Mouse (Mus musculus): ENCODE results near the gene Vps26a. TPM values are rescaled to one million over a fixed set of nuclear protein-coding genes. Genes with fewer than 3 reads are reported as not detected.

The Vps26a gene
- polyA plus RNA-seq, 1 experiment from 2014 or later: 71.3 TPM

GRCm38 (mm10) chr10:62450280-62450640, 36.3 kb downstream of the Vps26a start:
- peak overlapping the region; percentile 86 for H3K27ac ChIP-seq
- ATAC-seq (replicated peaks; ENCODE audit: insufficient number of reproducible peaks, insufficient read depth, low FRiP score, low read depth): no peak

GRCm38 (mm10) chr10:62449364-62450279, 37.0 kb downstream of the Vps26a start, which contains the start of the genes 4930507D05Rik and Supv3l1:
4930507D05Rik (plus strand) TSS chr10:62449489.
Supv3l1 (minus strand) TSS chr10:62449738.
- WGBS: under 1% methylated on average over 73 of the region's 73 CpGs

More at GRCm38 (mm10) chr10:62450280-62450640, 36.3 kb downstream of the Vps26a start:
- Histone ChIP-seq H3K27me3 (no peaks in the 10 kb centered on the region), H3K4me3 (peak overlapping the region; percentile 92), H3K4me1 (replicated peaks) (peaks cover 12% of the 10 kb centered on the region), H3K36me3 (peaks cover 22% of the 10 kb centered on the region), H3K9me3 (replicated peaks) (no peaks in the 10 kb centered on the region), H3K4me2 (peak overlapping the region; percentile 63), H3K9ac (peak overlapping the region; percentile 99; the same call in 1 of the 2 replicates)
- 33% methylated on average over 18 of the region's 18 CpGs for WGBS

GRCm38 (mm10) chr10:62430427-62430826, 56.2 kb downstream of the Vps26a start:
- H3K36me3 ChIP-seq: peaks cover 74% of the 10 kb centered on the region
- H3K4me3 ChIP-seq: no peak overlapping the region
- no peaks in the 10 kb centered on the region for H3K9me3 ChIP-seq (replicated peaks)
- no peak overlapping the region for H3K4me2 ChIP-seq
- no peak overlapping the region for H3K27ac ChIP-seq
- H3K27me3 ChIP-seq: no peaks in the 10 kb centered on the region
- WGBS: 93% methylated on average over 5 of the region's 5 CpGs
- no peak for ATAC-seq (replicated peaks; ENCODE audit: insufficient number of reproducible peaks, insufficient read depth, low FRiP score, low read depth)
- no peak overlapping the region for H3K9ac ChIP-seq
- peaks cover 2% of the 10 kb centered on the region for H3K4me1 ChIP-seq (replicated peaks)

More at GRCm38 (mm10) chr10:62449364-62450279, 37.0 kb downstream of the Vps26a start, which contains the start of the genes 4930507D05Rik and Supv3l1:
- peaks cover 12% of the 10 kb centered on the region for H3K4me1 ChIP-seq (replicated peaks)
- peak within 1 kb of the TSS; percentile 63 for H3K4me2 ChIP-seq
- H3K4me3 ChIP-seq: peak within 1 kb of the TSS; percentile 92
- ATAC-seq (replicated peaks; ENCODE audit: insufficient number of reproducible peaks, insufficient read depth, low FRiP score, low read depth): peak; percentile 80
- H3K27ac ChIP-seq: peak within 1 kb of the TSS; percentile 86
- H3K9me3 ChIP-seq (replicated peaks): no peaks in the 10 kb centered on the region
- H3K27me3 ChIP-seq: no peaks in the 10 kb centered on the region
- H3K9ac ChIP-seq: peak within 1 kb of the TSS; percentile 99
- peaks cover 27% of the 10 kb centered on the region for H3K36me3 ChIP-seq

GRCm38 (mm10) chr10:62425081-62425871, 61.3 kb downstream of the Vps26a start:
- Histone ChIP-seq H3K27ac (no peak overlapping the region; the same call in 1 of the 2 replicates), H3K4me3 (no peak overlapping the region), H3K9me3 (replicated peaks) (no peaks in the 10 kb centered on the region), H3K4me2 (no peak overlapping the region), H3K27me3 (no peaks in the 10 kb centered on the region), H3K4me1 (replicated peaks) (peaks cover 14% of the 10 kb centered on the region), H3K9ac (no peak overlapping the region), H3K36me3 (peaks cover 24% of the 10 kb centered on the region)
- no peak for ATAC-seq (replicated peaks; ENCODE audit: insufficient number of reproducible peaks, insufficient read depth, low FRiP score, low read depth)
- 47% methylated on average over 9 of the region's 9 CpGs for WGBS

GRCm38 (mm10) chr10:62422255-62422654, 64.3 kb downstream of the Vps26a start, which contains the start of gene Hkdc1:
Hkdc1 (minus strand) TSS chr10:62422491.
- 61% methylated on average over 15 of the region's 15 CpGs for WGBS
- Histone ChIP-seq H3K4me2 (no peak within 1 kb of the TSS), H3K27ac (peak within 1 kb of the TSS; percentile 52; the same call in 1 of the 2 replicates), H3K36me3 (no peaks in the 10 kb centered on the region), H3K4me3 (no peak within 1 kb of the TSS), H3K27me3 (no peaks in the 10 kb centered on the region), H3K4me1 (replicated peaks) (peaks cover 14% of the 10 kb centered on the region), H3K9ac (no peak within 1 kb of the TSS), H3K9me3 (replicated peaks) (no peaks in the 10 kb centered on the region)
- ATAC-seq (replicated peaks; ENCODE audit: insufficient number of reproducible peaks, insufficient read depth, low FRiP score, low read depth): no peak

GRCm38 (mm10) chr10:62421127-62421526, 65.5 kb downstream of the Vps26a start:
- H3K27me3 ChIP-seq: no peaks in the 10 kb centered on the region
- H3K4me2 ChIP-seq: no peak overlapping the region
- ATAC-seq (replicated peaks; ENCODE audit: insufficient number of reproducible peaks, insufficient read depth, low FRiP score, low read depth): peak; percentile 58; the same call in 1 of the 2 replicates
- 49% methylated on average over 3 of the region's 3 CpGs for WGBS
- no peak overlapping the region for H3K4me3 ChIP-seq
- H3K9ac ChIP-seq: no peak overlapping the region
- no peaks in the 10 kb centered on the region for H3K36me3 ChIP-seq
- peaks cover 14% of the 10 kb centered on the region for H3K4me1 ChIP-seq (replicated peaks)
- H3K27ac ChIP-seq: peak overlapping the region; percentile 52
- H3K9me3 ChIP-seq (replicated peaks): no peaks in the 10 kb centered on the region

GRCm38 (mm10) chr10:62420399-62420798, 66.2 kb downstream of the Vps26a start:
- Histone ChIP-seq H3K4me2 (no peak overlapping the region), H3K9me3 (replicated peaks) (no peaks in the 10 kb centered on the region), H3K9ac (no peak overlapping the region), H3K27me3 (no peaks in the 10 kb centered on the region), H3K36me3 (no peaks in the 10 kb centered on the region), H3K4me3 (no peak overlapping the region), H3K27ac (no peak overlapping the region), H3K4me1 (replicated peaks) (peaks cover 11% of the 10 kb centered on the region)
- no peak for ATAC-seq (replicated peaks; ENCODE audit: insufficient number of reproducible peaks, insufficient read depth, low FRiP score, low read depth)
- 54% methylated on average over 6 of the region's 6 CpGs for WGBS

- no peak overlapping the region for H3K9ac ChIP-seq
- WGBS: 80% methylated on average over 5 of the region's 5 CpGs
- H3K4me2 ChIP-seq: no peak overlapping the region
- ATAC-seq (replicated peaks; ENCODE audit: insufficient number of reproducible peaks, insufficient read depth, low FRiP score, low read depth): no peak
- no peaks in the 10 kb centered on the region for H3K9me3 ChIP-seq (replicated peaks)
- H3K4me3 ChIP-seq: no peak overlapping the region
- no peaks in the 10 kb centered on the region for H3K36me3 ChIP-seq
- peaks cover 9% of the 10 kb centered on the region for H3K4me1 ChIP-seq (replicated peaks)
- no peaks in the 10 kb centered on the region for H3K27me3 ChIP-seq
- H3K27ac ChIP-seq: no peak overlapping the region
These were observed 67.2 kb downstream of the Vps26a start for GRCm38 (mm10) chr10:62419422-62419821.

- no peak overlapping the region for H3K4me3 ChIP-seq
- WGBS: 85% methylated on average over 7 of the region's 7 CpGs
- peaks cover 9% of the 10 kb centered on the region for H3K4me1 ChIP-seq (replicated peaks)
- no peak overlapping the region for H3K4me2 ChIP-seq
- no peaks in the 10 kb centered on the region for H3K9me3 ChIP-seq (replicated peaks)
- H3K9ac ChIP-seq: no peak overlapping the region
- no peaks in the 10 kb centered on the region for H3K36me3 ChIP-seq
- no peak for ATAC-seq (replicated peaks; ENCODE audit: insufficient number of reproducible peaks, insufficient read depth, low FRiP score, low read depth)
- no peak overlapping the region for H3K27ac ChIP-seq
- no peaks in the 10 kb centered on the region for H3K27me3 ChIP-seq
These were observed 67.7 kb downstream of the Vps26a start for GRCm38 (mm10) chr10:62418831-62419356.

- Histone ChIP-seq H3K4me2 (no peak overlapping the region), H3K9me3 (replicated peaks) (no peaks in the 10 kb centered on the region), H3K36me3 (no peaks in the 10 kb centered on the region), H3K4me1 (replicated peaks) (peaks cover 13% of the 10 kb centered on the region), H3K4me3 (no peak overlapping the region), H3K9ac (no peak overlapping the region), H3K27ac (no peak overlapping the region), H3K27me3 (peaks cover 5% of the 10 kb centered on the region; the same call in 1 of the 2 replicates)
- ATAC-seq (replicated peaks; ENCODE audit: insufficient number of reproducible peaks, insufficient read depth, low FRiP score, low read depth): no peak; the same call in 1 of the 2 replicates
- whole genome bisulfite sequencing: 9% methylated on average over 4 of the region's 4 CpGs
These were observed 73.0 kb downstream of the Vps26a start for GRCm38 (mm10) chr10:62413606-62413982.
